Mouse (Mus musculus) embryonic fibroblast, embryonic 13.5 days (primary cell): ENCODE data around the gene Nbea.

Experiments
- CTCF ChIP-seq: IDR thresholded peaks from 2 replicates; pipeline ENCODE4 v1.5.1; 2011; ENCODE audit warnings: mild to moderate bottlenecking, control low read depth, low read length, moderate library complexity, borderline replicate concordance; ENCODE audit not compliant: insufficient read depth
- POLR2A ChIP-seq: IDR thresholded peaks from 2 replicates; pipeline ENCODE4 v1.6.1; 2011; ENCODE audit warnings: low read depth, mild to moderate bottlenecking, control low read depth, low read length, moderate library complexity

- TF ChIP-seq CTCF = no peak
- TF ChIP-seq POLR2A = no peak
Measured at GRCm38 (mm10) chr3:55598681-55599080, 584.8 kb downstream of the Nbea start.
